Mouse (Mus musculus) heart, postnatal 14 days (tissue): ENCODE results near the gene Efna3. TPM values are rescaled to one million over a fixed set of nuclear protein-coding genes. Genes with fewer than 3 reads are reported as not detected.

Source experiments
- DNase-seq, 2 experiments: peaks; one replicate each; pipeline ENCODE4 v3.0.0; 2021 to 2022
- intact Hi-C: fragments of 180-260 bp; cut with DNase I; formaldehyde crosslinking; loops from one replicate; pipeline ENCODE4 v1.15.1; 2025
- total RNA-seq, 2 experiments: library from RNA; stranded (reverse); gene quantifications; 2 replicates each; pipeline ENCODE4 v1.2.3; 2021

The Efna3 gene
- total RNA-seq, 2 experiments from 2014 or later = not detected

- intact Hi-C loops = no loop called here
- DNase-seq = no peak
Observed at GRCm38 (mm10) chr3:89293247-89293918, 29.4 kb downstream of the Efna3 start.

- intact Hi-C loops = no loop called here
- no peak for DNase-seq
Observed at GRCm38 (mm10) chr3:89292303-89292702, 30.5 kb downstream of the Efna3 start.

- no peak for DNase-seq
- intact Hi-C loops = no loop called here
Observed at GRCm38 (mm10) chr3:89291874-89292273, 30.9 kb downstream of the Efna3 start.

- DNase-seq = peak in 1 of 2 experiments; percentile 33
- intact Hi-C loops = no loop called here
Observed at GRCm38 (mm10) chr3:89288503-89288928, 34.2 kb downstream of the Efna3 start.

GRCm38 (mm10) chr3:89287286-89287685, 35.5 kb downstream of the Efna3 start:
- no peak for DNase-seq
- intact Hi-C loops = no loop called here

- no peak for DNase-seq
- intact Hi-C loops = loop anchor here (2.0 kb wide), 1 partner anchor 23 kb away; no protein-coding TSS in a partner anchor
Observed at GRCm38 (mm10) chr3:89285526-89285925, 37.2 kb downstream of the Efna3 start.

- intact Hi-C loops = loop anchor here (2.0 kb wide), 1 partner anchor 25 kb away; no protein-coding TSS in a partner anchor
- DNase-seq = no peak
Observed at GRCm38 (mm10) chr3:89284261-89284660, 38.5 kb downstream of the Efna3 start.

- intact Hi-C loops = loop anchor here (1.0 kb wide), 1 partner anchor 32 kb away; no protein-coding TSS in a partner anchor
- no peak for DNase-seq
Observed at GRCm38 (mm10) chr3:89282291-89282643, 40.5 kb downstream of the Efna3 start.

GRCm38 (mm10) chr3:89281579-89282290, 41.0 kb downstream of the Efna3 start:
- DNase-seq = peak; percentile 92 to 93
- intact Hi-C loops = loop anchor here (1.0 kb wide), 1 partner anchor 31 kb away; no protein-coding TSS in a partner anchor

GRCm38 (mm10) chr3:89280606-89281511, 41.9 kb downstream of the Efna3 start, which contains the start of gene Efna1:
Efna1 (minus strand) TSS chr3:89281142.
- intact Hi-C loops = no loop called here

GRCm38 (mm10) chr3:89280050-89280605, 42.6 kb downstream of the Efna3 start:
- intact Hi-C loops = no loop called here
- no peak for DNase-seq

More at GRCm38 (mm10) chr3:89280606-89281511, 41.9 kb downstream of the Efna3 start, which contains the start of gene Efna1:
- peak; percentile 71 to 73 for DNase-seq

- intact Hi-C loops = no loop called here
Observed at GRCm38 (mm10) chr3:89279153-89279890, 43.4 kb downstream of the Efna3 start.

GRCm38 (mm10) chr3:89278643-89279042, 44.1 kb downstream of the Efna3 start:
- intact Hi-C loops = no loop called here
- peak in 1 of 2 experiments; percentile 22 for DNase-seq

More at GRCm38 (mm10) chr3:89279153-89279890, 43.4 kb downstream of the Efna3 start:
- DNase-seq = peak; percentile 89 to 90

- intact Hi-C loops = no loop called here
- peak; percentile 64 for DNase-seq
Observed at GRCm38 (mm10) chr3:89278107-89278506, 44.7 kb downstream of the Efna3 start.

GRCm38 (mm10) chr3:89277281-89278021, 45.3 kb downstream of the Efna3 start:
- intact Hi-C loops = no loop called here
- DNase-seq = peak; percentile 34 to 69

- intact Hi-C loops = no loop called here
- no peak for DNase-seq
Observed at GRCm38 (mm10) chr3:89276061-89276460, 46.7 kb downstream of the Efna3 start.

GRCm38 (mm10) chr3:89271760-89272159, 51.0 kb downstream of the Efna3 start:
- DNase-seq = peak; percentile 40 to 56
- intact Hi-C loops = no loop called here

- DNase-seq = peak; percentile 53 to 60
- intact Hi-C loops = no loop called here
Observed at GRCm38 (mm10) chr3:89270891-89271290, 51.9 kb downstream of the Efna3 start.
